Mouse (Mus musculus): ENCODE measurements around the gene Jmy. TPM values are rescaled to one million over a fixed set of nuclear protein-coding genes. Genes with fewer than 3 reads are reported as not detected.

The Jmy gene
- total RNA-seq, 2 experiments from 2014 or later, result 37.8 to 40.7 TPM

GRCm38 (mm10) chr13:93385147-93385546, 114.5 kb downstream of the Jmy start:
- intact Hi-C loops (cut with DNase I), result no loop called here
- no peak for DNase-seq (ENCODE audit: extremely low spot score in 1 of 2, low spot score in 2 of 2)

DNA sequence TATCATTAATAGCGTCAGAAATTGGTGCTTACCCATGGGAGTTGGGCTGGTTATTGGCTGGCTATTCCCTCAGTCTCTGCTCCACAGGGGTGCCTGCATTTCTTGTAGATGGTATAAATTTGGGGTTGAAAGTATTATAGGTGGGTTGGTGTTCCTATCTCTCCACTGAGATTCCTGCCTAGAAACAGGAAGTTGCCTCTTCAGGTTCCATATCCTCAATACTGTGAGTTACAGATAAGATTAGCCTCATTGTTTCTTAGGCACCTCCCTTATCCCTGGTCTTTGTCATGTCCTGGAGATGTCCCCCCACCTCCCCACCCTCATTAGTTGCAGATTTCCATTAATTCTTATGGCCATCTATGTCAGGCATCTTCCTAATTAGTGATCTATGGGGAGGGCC, 115.1 kb downstream of the Jmy start:
- intact Hi-C loops (cut with DNase I), result no loop called here
- DNase-seq (ENCODE audit: extremely low spot score in 1 of 2, low spot score in 2 of 2), result no peak

- DNase-seq (ENCODE audit: extremely low spot score in 1 of 2, low spot score in 2 of 2), result no peak
- intact Hi-C loops (cut with DNase I), result no loop called here
Measured at GRCm38 (mm10) chr13:93383620-93384019, 116.0 kb downstream of the Jmy start.

DNA sequence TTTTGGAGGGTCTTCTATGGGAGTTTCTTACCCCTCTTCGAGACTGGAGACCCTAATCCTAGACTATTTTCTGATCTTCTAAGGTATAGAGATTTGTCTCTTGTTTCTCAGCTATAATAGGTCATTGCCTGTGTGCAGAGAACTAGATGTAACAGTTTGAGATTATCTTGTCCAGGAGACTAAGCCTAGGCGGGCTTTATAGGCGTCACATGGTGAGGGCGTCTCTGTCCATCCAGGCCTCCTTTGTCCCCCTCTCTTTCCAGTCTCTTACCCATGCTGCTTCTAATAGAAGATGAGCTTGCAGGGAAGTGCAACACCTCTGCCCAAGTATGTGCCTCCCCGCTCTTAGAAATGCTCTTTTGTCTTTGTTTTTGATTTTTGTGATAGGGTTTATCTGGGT, 116.5 kb downstream of the Jmy start:
- no peak for DNase-seq (ENCODE audit: extremely low spot score in 1 of 2, low spot score in 2 of 2)
- intact Hi-C loops (cut with DNase I), result no loop called here

DNA sequence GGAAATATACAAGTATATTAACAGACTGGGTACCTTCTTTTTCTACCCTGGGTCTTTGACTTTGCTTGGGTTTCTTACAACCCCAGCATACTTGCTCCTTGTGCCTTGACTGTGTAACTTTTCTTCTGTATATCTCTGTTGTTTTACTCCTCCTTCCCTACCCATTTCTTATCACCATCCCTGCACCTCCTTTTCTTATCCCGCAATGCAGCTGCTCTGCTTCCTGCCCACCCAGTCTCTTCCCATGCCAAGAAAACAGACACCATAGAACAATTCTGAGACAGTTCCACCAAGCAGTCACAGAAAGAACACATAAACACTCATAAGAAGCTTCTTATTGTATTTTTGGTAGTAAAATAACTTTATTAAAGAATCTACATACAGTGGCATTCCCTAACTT, 118.3 kb downstream of the Jmy start:
- no peak for DNase-seq (ENCODE audit: extremely low spot score in 1 of 2, low spot score in 2 of 2)
- intact Hi-C loops (cut with DNase I), result no loop called here

DNA sequence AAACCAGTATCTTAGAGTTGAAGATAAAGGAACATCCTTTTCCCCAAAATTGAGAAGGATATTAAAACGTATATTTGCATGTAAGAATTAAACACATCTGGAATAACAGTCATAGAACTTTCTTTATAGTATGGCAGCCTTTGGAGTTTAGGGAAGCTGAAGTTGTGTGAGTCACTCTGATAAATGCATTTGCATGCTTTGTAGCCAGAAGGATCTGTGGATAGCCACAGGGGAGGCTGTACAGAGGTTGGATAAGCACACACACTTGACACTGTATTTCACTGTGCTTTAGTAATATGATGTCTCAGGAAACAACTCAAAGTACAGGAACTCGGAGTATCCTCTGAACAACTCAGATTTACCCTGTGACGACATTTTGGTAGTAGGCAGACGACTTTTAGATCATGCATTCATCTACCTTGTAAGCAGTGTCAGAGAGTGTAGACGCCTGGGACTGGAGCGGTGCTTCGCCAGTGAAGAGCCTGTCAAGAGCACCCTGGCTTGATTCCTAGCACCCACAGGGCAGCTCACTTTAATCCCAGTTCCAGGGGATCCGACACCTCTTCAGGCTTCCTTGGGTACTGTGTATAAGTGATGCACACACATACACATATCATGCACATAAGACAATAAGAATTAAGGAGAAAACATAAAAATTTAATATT, 119.1 kb downstream of the Jmy start:
- DNase-seq (ENCODE audit: extremely low spot score in 1 of 2, low spot score in 2 of 2), result no peak
- intact Hi-C loops (cut with DNase I), result no loop called here

Other genes with a start within 250 kb of the Jmy start
- 100 to 1,000 TPM; 145 to 149 TPM for gene Homer1, start 200.2 kb downstream of the Jmy start, total RNA-seq (2021)
- gene Bhmt, start 138.2 kb upstream of the Jmy start, total RNA-seq (2021), result not detected
- gene Bhmt2, start 174.5 kb upstream of the Jmy start, total RNA-seq (2021), result under 1 TPM; 0.66 to 0.69 TPM
- 1 to 10 TPM; 2.6 to 3.1 TPM for gene Dmgdh, start 174.6 kb upstream of the Jmy start, total RNA-seq (2021)